Mouse (Mus musculus): ENCODE results near the gene Gemin7. TPM values are rescaled to one million over a fixed set of nuclear protein-coding genes. Genes with fewer than 3 reads are reported as not detected.

The Gemin7 gene
- polyA plus RNA-seq (2012; rRNA removed; ENCODE audit: low replicate concordance), result 94.7 and 164 TPM in 2 replicates

DNA sequence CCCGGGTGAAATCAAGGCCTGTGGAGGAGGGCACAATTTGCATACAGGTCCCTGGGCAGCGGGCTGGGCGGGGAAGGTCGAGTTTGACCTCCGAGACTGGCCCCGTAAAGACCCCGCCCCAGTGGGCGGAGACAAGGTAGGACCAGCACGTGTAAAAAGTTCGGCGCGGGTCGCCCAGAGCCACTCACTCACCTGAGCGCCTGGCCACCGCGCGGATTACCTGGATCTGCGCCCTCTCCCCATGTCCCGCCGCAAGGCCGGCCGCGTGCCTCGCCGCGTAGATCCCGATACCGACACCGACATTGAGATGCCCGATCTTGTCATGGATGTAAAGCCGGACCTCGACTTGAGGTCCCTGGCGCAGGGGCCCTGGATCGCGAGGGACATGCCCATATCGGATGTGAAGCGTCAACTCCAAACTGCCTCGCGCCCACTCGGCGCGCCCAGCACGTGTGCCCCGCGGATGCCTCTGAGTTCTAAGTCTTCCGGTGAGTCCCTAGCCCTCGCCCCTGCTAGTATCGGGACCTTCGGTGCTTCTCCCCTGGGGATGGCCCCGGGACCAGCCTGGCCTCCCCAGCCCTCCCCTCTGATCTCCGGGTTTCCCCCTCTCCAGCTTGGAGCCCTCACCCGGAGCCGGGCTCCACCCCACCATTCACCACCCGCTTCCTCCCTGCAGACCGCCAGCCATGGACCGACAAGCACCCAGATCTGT, at the start of gene Gemin7, which contains the start of gene Zfp296:
Gemin7 (minus strand) TSS at position 455 of the 712 bp plus-strand sequence.
Zfp296 (plus strand) TSS at position 147 of the 712 bp plus-strand sequence.

DNA sequence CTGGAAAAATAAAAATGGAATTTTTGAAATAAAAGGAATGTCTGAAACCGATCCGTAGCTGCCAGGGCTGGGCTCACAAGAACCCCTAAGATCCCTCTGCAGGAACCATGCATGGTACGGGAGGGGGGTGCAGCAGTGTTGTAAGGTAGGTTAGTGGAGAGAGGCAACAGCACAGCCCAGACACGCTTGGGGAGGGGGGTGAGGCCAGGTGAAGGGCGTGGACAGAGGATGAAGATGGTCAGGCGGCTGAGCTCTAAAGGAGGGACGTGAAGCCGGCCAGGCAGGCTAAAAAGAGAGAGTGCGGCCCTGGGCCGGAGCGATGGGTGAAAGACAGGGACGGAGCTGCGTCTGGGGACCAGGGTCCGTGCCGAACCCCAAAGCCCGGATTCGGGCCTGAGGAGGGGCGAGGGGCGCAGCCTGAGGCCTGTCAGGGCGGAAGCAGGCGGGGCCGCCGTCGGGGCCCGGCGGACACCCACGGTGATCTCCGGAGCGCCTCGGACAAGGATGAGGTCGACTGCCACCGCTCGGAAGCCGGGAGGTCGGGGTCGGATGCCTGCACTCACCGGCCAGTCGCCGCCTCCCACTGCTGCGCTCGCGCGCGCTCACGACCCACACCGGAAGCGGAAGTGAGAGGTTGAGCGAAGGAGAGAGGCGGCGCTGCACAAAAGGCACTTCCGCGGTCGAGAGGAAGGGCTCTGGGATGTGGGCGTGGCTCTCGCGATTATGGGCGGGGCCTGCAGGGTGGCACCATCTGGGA, 26.6 kb upstream of the Gemin7 start, which contains the start of gene Clasrp:
Clasrp (minus strand) TSS at position 638 of the 757 bp plus-strand sequence.

DNA sequence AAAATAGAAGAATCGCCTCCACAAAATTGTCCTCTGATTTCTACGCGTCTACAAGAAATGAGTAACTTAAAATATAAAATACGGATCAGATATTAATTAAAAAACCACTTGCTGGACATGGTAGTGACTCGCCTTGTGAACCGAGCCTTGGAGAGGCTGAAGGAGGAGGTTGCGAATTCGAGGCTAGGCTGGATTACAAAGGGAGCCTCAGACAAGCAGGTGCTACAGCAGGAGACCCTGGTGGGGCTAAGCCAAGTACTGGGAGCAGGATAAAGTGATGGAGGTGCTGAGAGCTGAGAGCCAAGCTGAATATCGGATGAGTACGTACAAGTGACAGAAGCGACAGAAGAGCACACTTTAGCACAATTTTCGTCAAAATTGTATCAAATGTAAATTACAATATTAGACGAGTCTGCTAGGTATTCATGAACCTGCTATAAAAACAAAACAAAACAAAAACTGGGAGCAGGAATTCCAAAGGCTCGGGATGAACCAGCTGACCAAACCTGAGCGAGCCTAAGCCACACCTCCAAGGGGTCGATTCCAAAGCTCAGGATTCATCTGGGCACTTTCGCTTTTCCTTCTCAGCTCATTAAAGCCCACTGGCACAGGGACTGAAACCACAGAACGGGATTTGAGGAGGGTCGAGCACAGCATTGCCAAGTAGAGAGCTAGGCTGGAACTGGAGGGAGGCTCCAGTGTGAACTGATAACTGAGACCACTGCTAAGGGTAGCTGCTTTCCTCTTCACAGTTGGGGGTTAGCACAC, 14.6 kb downstream of the Gemin7 start, which contains the start of gene Ppp1r37:
Ppp1r37 (minus strand) TSS at position 434 of the 768 bp plus-strand sequence.

DNA sequence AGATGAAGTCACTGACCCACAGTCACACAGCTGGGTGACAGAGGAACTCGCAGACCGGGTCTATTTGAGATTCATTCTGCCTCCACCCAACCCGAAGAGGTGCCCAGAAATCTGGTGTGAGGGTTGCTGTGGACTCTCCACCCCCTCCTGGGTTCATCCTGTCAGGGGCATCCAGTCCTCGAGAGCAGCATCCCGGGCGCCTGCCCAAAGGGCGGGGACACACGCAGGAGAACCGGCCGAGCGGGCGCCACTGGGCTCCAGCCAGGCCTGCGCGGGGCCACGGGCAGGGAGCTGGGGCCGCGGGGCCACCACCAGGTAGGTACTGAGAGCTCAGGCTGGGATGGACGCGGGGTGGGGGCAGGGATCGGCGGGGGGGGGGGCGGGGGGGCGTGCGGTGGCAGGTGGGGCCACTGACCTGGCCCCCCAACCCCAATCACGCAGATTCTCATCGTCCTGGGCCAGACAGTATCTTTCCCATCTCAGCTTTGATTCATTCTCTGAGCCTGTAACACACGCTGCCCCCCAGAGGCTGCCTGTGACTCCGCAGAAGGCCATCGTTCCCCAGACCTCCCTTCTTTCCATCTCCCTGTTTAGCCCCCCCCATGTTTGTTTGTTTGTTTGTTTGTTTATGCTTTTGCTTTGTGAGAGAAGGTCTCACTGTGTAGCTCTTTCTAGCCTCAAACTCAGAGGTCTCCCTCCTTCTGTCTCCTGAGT, 59.6 kb downstream of the Gemin7 start, which contains the start of gene Nkpd1:
Nkpd1 (plus strand) TSS at position 187 of the 714 bp plus-strand sequence.

Other genes with a start within 250 kb of the Gemin7 start
- 14.9 and 16.2 TPM in 2 replicates for gene Ercc1, start 232.8 kb downstream of the Gemin7 start, polyA plus RNA-seq (2012; rRNA removed; ENCODE audit: low replicate concordance)
- gene Cd3eap, start 218.1 kb downstream of the Gemin7 start, polyA plus RNA-seq (2012; rRNA removed; ENCODE audit: low replicate concordance), result 1.9 and 5.3 TPM in 2 replicates
- 7.7 and 8.8 TPM in 2 replicates for gene Ppp1r13l, start 217.8 kb downstream of the Gemin7 start, polyA plus RNA-seq (2012; rRNA removed; ENCODE audit: low replicate concordance)
- 37.5 and 41.5 TPM in 2 replicates for gene Ercc2, start 195.6 kb downstream of the Gemin7 start, polyA plus RNA-seq (2012; rRNA removed; ENCODE audit: low replicate concordance)
- 1.2 and 2.1 TPM in 2 replicates for gene Klc3, start 173.5 kb downstream of the Gemin7 start, polyA plus RNA-seq (2012; rRNA removed; ENCODE audit: low replicate concordance)
- gene Ckm, start 172.8 kb downstream of the Gemin7 start, polyA plus RNA-seq (2012; rRNA removed; ENCODE audit: low replicate concordance), result 51.7 and 59.9 TPM in 2 replicates
- gene Mark4, start 118.8 kb downstream of the Gemin7 start, polyA plus RNA-seq (2012; rRNA removed; ENCODE audit: low replicate concordance), result 15.0 and 33.5 TPM in 2 replicates
- 5.1 and 11.1 TPM in 2 replicates for gene Exoc3l2, start 114.3 kb downstream of the Gemin7 start, polyA plus RNA-seq (2012; rRNA removed; ENCODE audit: low replicate concordance)
- 10.5 and 31.4 TPM in 2 replicates for gene Bloc1s3, start 69.2 kb downstream of the Gemin7 start, polyA plus RNA-seq (2012; rRNA removed; ENCODE audit: low replicate concordance)
- 159 and 195 TPM in 2 replicates for gene Trappc6a, start 69.2 kb downstream of the Gemin7 start, polyA plus RNA-seq (2012; rRNA removed; ENCODE audit: low replicate concordance)
- 0.15 and 0.18 TPM in 2 replicates for gene Nkpd1, start 59.8 kb downstream of the Gemin7 start, polyA plus RNA-seq (2012; rRNA removed; ENCODE audit: low replicate concordance)
- gene Ppp1r37, start 14.5 kb downstream of the Gemin7 start, polyA plus RNA-seq (2012; rRNA removed; ENCODE audit: low replicate concordance), result 99.5 and 166 TPM in 2 replicates
- 3.9 and 4.8 TPM in 2 replicates for gene Zfp296, start 308 bp downstream of the Gemin7 start, polyA plus RNA-seq (2012; rRNA removed; ENCODE audit: low replicate concordance)
- gene Clasrp, start 26.9 kb upstream of the Gemin7 start, polyA plus RNA-seq (2012; rRNA removed; ENCODE audit: low replicate concordance), result 168 and 347 TPM in 2 replicates
- 41.9 and 115 TPM in 2 replicates for gene Relb, start 51.8 kb upstream of the Gemin7 start, polyA plus RNA-seq (2012; rRNA removed; ENCODE audit: low replicate concordance)
- gene Clptm1, start 87.4 kb upstream of the Gemin7 start, polyA plus RNA-seq (2012; rRNA removed; ENCODE audit: low replicate concordance), result 104 and 143 TPM in 2 replicates
- 950 and 3,249 TPM in 2 replicates for gene Apoc2, start 100.3 kb upstream of the Gemin7 start, polyA plus RNA-seq (2012; rRNA removed; ENCODE audit: low replicate concordance)
- 1.4 TPM in 1 of 2 replicates, not detected in the other for gene Gm44805, start 103.8 kb upstream of the Gemin7 start, polyA plus RNA-seq (2012; rRNA removed; ENCODE audit: low replicate concordance)
- gene Apoc4, start 103.9 kb upstream of the Gemin7 start, polyA plus RNA-seq (2012; rRNA removed; ENCODE audit: low replicate concordance), result 0.36 and 1.9 TPM in 2 replicates
- gene Apoc1, start 115.1 kb upstream of the Gemin7 start, polyA plus RNA-seq (2012; rRNA removed; ENCODE audit: low replicate concordance), result 0.72 and 1.2 TPM in 2 replicates
- gene Apoe, start 121.6 kb upstream of the Gemin7 start, polyA plus RNA-seq (2012; rRNA removed; ENCODE audit: low replicate concordance), result 286 and 462 TPM in 2 replicates
- 95.8 and 122 TPM in 2 replicates for gene Tomm40, start 137.8 kb upstream of the Gemin7 start, polyA plus RNA-seq (2012; rRNA removed; ENCODE audit: low replicate concordance)
- 232 and 247 TPM in 2 replicates for gene Nectin2, start 172.9 kb upstream of the Gemin7 start, polyA plus RNA-seq (2012; rRNA removed; ENCODE audit: low replicate concordance)
- 25.1 and 27.9 TPM in 2 replicates for gene Bcam, start 193.4 kb upstream of the Gemin7 start, polyA plus RNA-seq (2012; rRNA removed; ENCODE audit: low replicate concordance)
- 94.7 and 149 TPM in 2 replicates for gene Cblc, start 219.2 kb upstream of the Gemin7 start, polyA plus RNA-seq (2012; rRNA removed; ENCODE audit: low replicate concordance)
- gene Bcl3, start 245.2 kb upstream of the Gemin7 start, polyA plus RNA-seq (2012; rRNA removed; ENCODE audit: low replicate concordance), result 202 and 317 TPM in 2 replicates

Measured in duodenum, adult 2 months (tissue).